Mouse (Mus musculus) C2C12 (cell line): ENCODE data around the gene Knstrn. TPM values are rescaled to one million over a fixed set of nuclear protein-coding genes. Genes with fewer than 3 reads are reported as not detected.
A peak's percentile ranks its signal among the peaks of the same experiment; 100 is the strongest.

Experiments used
- H3K27me3 ChIP-seq: one replicate; pipeline ENCODE4 v1.6.1; 2011; ENCODE audit not compliant: control insufficient read depth, insufficient read depth, insufficient read length
- H3K36me3 ChIP-seq: one replicate; pipeline ENCODE4 v1.6.1; 2011; ENCODE audit not compliant: control insufficient read depth, insufficient read depth
- H3K4me3 ChIP-seq: one replicate; pipeline ENCODE4 v1.5.1; 2011; ENCODE audit warnings: mild to moderate bottlenecking, control low read depth; ENCODE audit not compliant: poor library complexity, insufficient read depth, severe bottlenecking
- H3K79me2 ChIP-seq: one replicate; pipeline ENCODE4 v1.6.1; 2011; ENCODE audit not compliant: control insufficient read depth, insufficient read depth
- H3K79me3 ChIP-seq: one replicate; pipeline ENCODE4 v1.6.1; 2011; ENCODE audit warnings: low read depth, control low read depth
- H3ac ChIP-seq: one replicate; pipeline ENCODE3; 2011; ENCODE audit warnings: low read depth; ENCODE audit not compliant: control insufficient read depth, insufficient read length
- CEBPB ChIP-seq: IDR thresholded peaks from one replicate; pipeline ENCODE4 v1.6.1; 2011; ENCODE audit warnings: low read depth, mild to moderate bottlenecking, control low read depth, moderate library complexity
- CTCF ChIP-seq: IDR thresholded peaks from one replicate; pipeline ENCODE4 v1.5.1; 2011; ENCODE audit not compliant: control insufficient read depth, insufficient read depth, insufficient read length
- FOSL1 ChIP-seq: IDR thresholded peaks from one replicate; pipeline ENCODE4 v1.8.0; 2011; ENCODE audit warnings: mild to moderate bottlenecking, low read length; ENCODE audit not compliant: poor library complexity, insufficient read depth, severe bottlenecking
- MAX ChIP-seq: IDR thresholded peaks from one replicate; pipeline ENCODE4 v1.6.1; 2011; ENCODE audit warnings: mild to moderate bottlenecking, control low read depth
- MYOD1 ChIP-seq: IDR thresholded peaks from one replicate; pipeline ENCODE4 v1.6.1; 2011; ENCODE audit warnings: low read depth; ENCODE audit not compliant: control insufficient read depth, insufficient read length
- MYOG ChIP-seq: IDR thresholded peaks from one replicate; pipeline ENCODE4 v1.6.1; 2011; ENCODE audit not compliant: control insufficient read depth, insufficient read length; ENCODE audit errors: extremely low read depth
- USF1 ChIP-seq: IDR thresholded peaks from one replicate; pipeline ENCODE4 v1.6.1; 2011; ENCODE audit warnings: low read depth, mild to moderate bottlenecking, control low read depth, moderate library complexity
- polyA plus RNA-seq: library from polyadenylated mRNA; unstranded; fragments of >200 nt; fragmentation: generic; extraction: Trizol; gene quantifications from one replicate; pipeline ENCODE4 v1.2.1, GENCODE M21; 2012; ENCODE audit warnings: missing spikeins

Knstrn gene
- polyA plus RNA-seq, 1 experiment = 76.0 TPM

GRCm38 (mm10) chr2:118861454-118862339 lies 47.9 kb downstream of the Knstrn start, which contains the start of gene Ivd:
Gene Ivd, plus strand, starts transcription at chr2:118861954.
- Histone ChIP-seq H3K36me3 (no peaks in the 10 kb centered on the region), H3K4me3 (peak within 1 kb of the TSS; percentile 36), H3K79me2 (peaks cover 13% of the 10 kb centered on the region), H3K79me3 (peaks cover 3% of the 10 kb centered on the region), H3K27me3 (no peaks in the 10 kb centered on the region), H3ac (peak within 1 kb of the TSS; percentile 81)
- TF ChIP-seq MYOD1 (no peak), FOSL1 (no peak), MAX (no peak), CEBPB (no peak)

DNA sequence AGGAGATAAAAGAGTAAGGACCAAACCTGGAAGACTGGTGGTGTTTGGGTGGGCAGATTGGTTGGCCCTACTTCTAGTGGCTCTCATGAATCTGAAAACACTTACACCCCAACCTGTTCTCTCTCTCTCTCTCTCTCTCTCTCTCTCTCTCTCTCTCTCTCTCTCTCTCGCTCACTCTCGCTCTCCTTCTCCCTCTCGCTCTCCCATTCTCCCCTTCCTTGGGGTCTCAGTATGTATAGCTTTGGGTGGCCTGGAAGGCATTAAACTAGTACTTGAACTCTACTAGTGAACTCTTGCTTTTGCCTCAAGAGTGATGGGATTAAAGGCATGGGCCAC lies 48.5 kb downstream of the Knstrn start:
- Histone ChIP-seq H3K79me3 (peaks cover 3% of the 10 kb centered on the region), H3ac (peak overlapping the region; percentile 81), H3K27me3 (no peaks in the 10 kb centered on the region), H3K36me3 (no peaks in the 10 kb centered on the region), H3K4me3 (peak overlapping the region; percentile 36), H3K79me2 (peaks cover 13% of the 10 kb centered on the region)
- TF ChIP-seq MAX = no peak
- TF ChIP-seq CEBPB = no peak
- TF ChIP-seq FOSL1 = no peak
- no peak for TF ChIP-seq MYOG
- TF ChIP-seq USF1 = no peak
- TF ChIP-seq MYOD1 = no peak

DNA sequence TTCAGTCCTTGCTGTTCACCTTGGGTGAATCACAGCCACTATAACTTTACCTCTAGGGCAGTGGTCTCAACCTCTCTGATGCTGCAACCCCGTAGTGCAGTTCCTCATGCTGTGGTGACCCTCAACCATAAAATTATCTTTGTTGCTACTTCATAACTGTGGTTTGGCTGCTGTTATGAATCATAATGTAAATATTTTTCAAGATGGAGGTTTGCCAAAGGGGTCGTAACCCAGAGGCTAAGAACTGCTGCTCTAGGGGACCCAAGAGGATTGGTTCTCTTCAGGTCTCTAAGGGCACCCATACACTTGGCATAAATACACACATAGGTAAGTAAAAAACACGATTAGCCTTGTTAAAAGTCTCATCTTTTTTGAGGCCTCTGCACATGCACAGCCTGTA lies 56.8 kb downstream of the Knstrn start:
- Histone ChIP-seq H3K4me3 (no peak overlapping the region), H3ac (no peak overlapping the region), H3K36me3 (peaks cover 7% of the 10 kb centered on the region), H3K27me3 (no peaks in the 10 kb centered on the region), H3K79me2 (peaks cover 6% of the 10 kb centered on the region), H3K79me3 (peaks cover 3% of the 10 kb centered on the region)
- TF ChIP-seq USF1 (no peak), CEBPB (no peak), CTCF (no peak), MYOD1 (no peak)

- no peak overlapping the region for H3ac ChIP-seq
- H3K4me3 ChIP-seq = no peak overlapping the region
- TF ChIP-seq MYOG = no peak
- TF ChIP-seq USF1 = no peak
- TF ChIP-seq MAX = no peak
- no peak for TF ChIP-seq FOSL1
- TF ChIP-seq CEBPB = no peak
- TF ChIP-seq MYOD1 = no peak
- no peak for TF ChIP-seq CTCF
- H3K27me3 ChIP-seq = no peaks in the 10 kb centered on the region
- peaks cover 3% of the 10 kb centered on the region for H3K79me3 ChIP-seq
- H3K79me2 ChIP-seq = peaks cover 4% of the 10 kb centered on the region
- peaks cover 7% of the 10 kb centered on the region for H3K36me3 ChIP-seq
These were observed 57.2 kb downstream of the Knstrn start for GRCm38 (mm10) chr2:118871032-118871431.

- Histone ChIP-seq H3K79me3 (no peaks in the 10 kb centered on the region), H3K79me2 (no peaks in the 10 kb centered on the region), H3K27me3 (no peaks in the 10 kb centered on the region), H3K36me3 (peaks cover 7% of the 10 kb centered on the region), H3K4me3 (no peak overlapping the region), H3ac (no peak overlapping the region)
- TF ChIP-seq CEBPB = no peak
- no peak for TF ChIP-seq MYOD1
- no peak for TF ChIP-seq CTCF
- TF ChIP-seq USF1 = no peak
- TF ChIP-seq MYOG = no peak
- no peak for TF ChIP-seq FOSL1
- TF ChIP-seq MAX = no peak
These were observed 59.2 kb downstream of the Knstrn start for GRCm38 (mm10) chr2:118873018-118873417.

- no peak for TF ChIP-seq CEBPB
- no peak for TF ChIP-seq MAX
- no peak for TF ChIP-seq CTCF
- TF ChIP-seq USF1 = no peak
- TF ChIP-seq MYOD1 = no peak
- no peak for TF ChIP-seq FOSL1
- no peak for TF ChIP-seq MYOG
- H3ac ChIP-seq = no peak overlapping the region
- H3K27me3 ChIP-seq = no peaks in the 10 kb centered on the region
- no peaks in the 10 kb centered on the region for H3K79me3 ChIP-seq
- peaks cover 7% of the 10 kb centered on the region for H3K36me3 ChIP-seq
- H3K79me2 ChIP-seq = no peaks in the 10 kb centered on the region
- H3K4me3 ChIP-seq = no peak overlapping the region
These were observed 60.2 kb downstream of the Knstrn start for GRCm38 (mm10) chr2:118873890-118874430.
